Mouse (Mus musculus): ENCODE measurements around the gene Jade2. TPM values are rescaled to one million over a fixed set of nuclear protein-coding genes. Genes with fewer than 3 reads are reported as not detected.

Gene Jade2
- polyA plus RNA-seq, 1 experiment from 2014 or later = 0.57 TPM

DNA sequence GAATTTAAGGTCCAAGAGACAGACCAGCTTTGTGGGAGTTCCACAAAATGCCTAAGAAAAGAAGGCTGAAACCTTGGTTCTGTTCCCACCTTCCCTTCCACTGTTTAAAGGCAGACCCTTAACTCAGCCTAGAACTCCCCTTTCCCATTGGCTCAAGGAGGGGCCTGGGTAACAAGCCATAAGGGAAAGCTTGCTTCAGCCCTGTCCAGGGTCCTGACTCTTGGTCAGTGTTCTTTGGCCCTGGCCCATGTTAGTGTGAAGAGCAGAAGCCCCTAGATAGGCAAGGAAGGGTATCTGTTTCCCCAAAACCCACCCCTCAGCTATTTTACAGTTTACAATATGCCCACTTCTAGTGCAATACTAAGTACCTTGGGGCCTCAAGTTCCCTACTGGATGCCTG, 13.6 kb downstream of the Jade2 start:
- Histone ChIP-seq H3K9me3 (replicated peaks) (no peaks in the 10 kb centered on the region), H3K4me2 (no peak overlapping the region), H3K27ac (ENCODE audit: poor library complexity, severe bottlenecking) (no peak overlapping the region), H3K4me1 (replicated peaks) (peaks cover 15% of the 10 kb centered on the region), H3K27me3 (replicated peaks) (no peaks in the 10 kb centered on the region), H3K9ac (no peak overlapping the region), H3K4me3 (no peak overlapping the region), H3K36me3 (no peaks in the 10 kb centered on the region)
- no peak for ATAC-seq (ENCODE audit: insufficient number of reproducible peaks, low FRiP score)

DNA sequence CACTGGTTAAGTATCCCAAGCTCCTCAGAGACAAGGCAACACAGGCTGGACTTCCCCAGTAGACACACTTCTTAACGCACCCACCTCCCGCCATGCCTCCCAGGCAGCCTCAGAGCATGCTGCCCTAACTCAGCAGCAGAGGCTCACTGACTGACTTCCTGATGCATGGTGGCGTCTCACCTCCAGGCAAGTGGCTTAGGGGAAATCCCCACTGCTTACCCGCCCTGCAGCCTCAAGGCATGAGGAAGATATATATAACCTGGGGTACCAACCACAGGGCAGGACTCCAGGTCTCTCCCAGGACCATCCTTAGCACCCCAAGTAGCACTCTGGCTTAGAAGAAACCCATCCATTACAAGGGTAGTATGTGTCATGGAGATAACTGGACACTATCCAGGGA, 14.3 kb downstream of the Jade2 start:
- no peak overlapping the region for H3K27ac ChIP-seq (ENCODE audit: poor library complexity, severe bottlenecking)
- no peaks in the 10 kb centered on the region for H3K27me3 ChIP-seq (replicated peaks)
- H3K4me2 ChIP-seq = no peak overlapping the region
- peaks cover 15% of the 10 kb centered on the region for H3K4me1 ChIP-seq (replicated peaks)
- ATAC-seq (ENCODE audit: insufficient number of reproducible peaks, low FRiP score) = no peak
- no peak overlapping the region for H3K9ac ChIP-seq
- H3K4me3 ChIP-seq = no peak overlapping the region
- H3K36me3 ChIP-seq = no peaks in the 10 kb centered on the region
- WGBS = 81% methylated on average over 4 of the region's 4 CpGs
- no peaks in the 10 kb centered on the region for H3K9me3 ChIP-seq (replicated peaks)

DNA sequence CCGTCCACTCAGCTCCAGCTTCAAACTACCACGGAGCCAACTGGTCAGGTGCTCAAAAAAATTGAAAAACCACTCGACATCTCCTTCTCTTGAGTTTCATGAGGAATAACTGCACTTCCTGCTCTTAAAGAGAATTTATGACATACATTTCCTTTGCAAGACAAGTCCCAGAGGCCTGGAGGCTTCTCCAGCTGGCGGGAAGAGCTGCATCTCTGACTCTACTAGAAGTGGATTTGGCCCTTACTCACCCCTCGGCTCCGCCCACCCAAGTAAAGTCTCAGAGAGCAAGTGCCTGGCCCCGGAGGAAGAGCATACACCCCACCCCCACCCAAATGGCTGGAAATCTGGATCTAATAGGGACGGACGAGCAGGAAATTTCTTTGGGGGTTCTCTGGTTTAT, 16.3 kb downstream of the Jade2 start:
- Histone ChIP-seq H3K27ac (ENCODE audit: poor library complexity, severe bottlenecking) (no peak overlapping the region), H3K9me3 (replicated peaks) (no peaks in the 10 kb centered on the region), H3K9ac (no peak overlapping the region), H3K36me3 (no peaks in the 10 kb centered on the region), H3K4me1 (replicated peaks) (peaks cover 15% of the 10 kb centered on the region), H3K4me2 (no peak overlapping the region), H3K27me3 (replicated peaks) (no peaks in the 10 kb centered on the region), H3K4me3 (no peak overlapping the region)
- WGBS = 65% methylated on average over 9 of the region's 9 CpGs
- ATAC-seq (ENCODE audit: insufficient number of reproducible peaks, low FRiP score) = no peak

DNA sequence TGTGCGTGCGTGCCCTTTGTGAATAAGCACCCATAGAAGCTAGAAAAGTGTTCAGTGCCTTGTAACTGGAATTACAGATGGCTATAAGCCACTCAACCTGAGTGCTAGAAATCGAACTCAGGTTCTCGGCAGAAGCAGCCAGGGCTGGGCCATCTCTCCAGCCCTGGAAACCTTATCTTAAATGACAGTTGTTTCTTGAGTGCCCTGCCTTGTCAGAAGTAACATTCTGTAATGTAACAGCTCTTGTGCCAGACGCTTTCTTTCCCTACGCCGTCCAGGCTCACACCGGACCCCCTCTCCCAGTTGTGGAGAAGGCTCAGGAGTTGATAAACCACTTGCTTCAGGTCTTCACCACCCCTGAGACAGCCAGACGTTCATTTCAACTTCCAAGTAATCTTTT, 16.8 kb downstream of the Jade2 start:
- H3K4me1 ChIP-seq (replicated peaks) = peaks cover 15% of the 10 kb centered on the region
- H3K9me3 ChIP-seq (replicated peaks) = no peaks in the 10 kb centered on the region
- no peak overlapping the region for H3K27ac ChIP-seq (ENCODE audit: poor library complexity, severe bottlenecking)
- no peak overlapping the region for H3K4me2 ChIP-seq
- no peak for ATAC-seq (ENCODE audit: insufficient number of reproducible peaks, low FRiP score)
- H3K27me3 ChIP-seq (replicated peaks) = no peaks in the 10 kb centered on the region
- WGBS = 43% methylated on average over 9 of the region's 9 CpGs
- no peak overlapping the region for H3K4me3 ChIP-seq
- no peaks in the 10 kb centered on the region for H3K36me3 ChIP-seq
- no peak overlapping the region for H3K9ac ChIP-seq

DNA sequence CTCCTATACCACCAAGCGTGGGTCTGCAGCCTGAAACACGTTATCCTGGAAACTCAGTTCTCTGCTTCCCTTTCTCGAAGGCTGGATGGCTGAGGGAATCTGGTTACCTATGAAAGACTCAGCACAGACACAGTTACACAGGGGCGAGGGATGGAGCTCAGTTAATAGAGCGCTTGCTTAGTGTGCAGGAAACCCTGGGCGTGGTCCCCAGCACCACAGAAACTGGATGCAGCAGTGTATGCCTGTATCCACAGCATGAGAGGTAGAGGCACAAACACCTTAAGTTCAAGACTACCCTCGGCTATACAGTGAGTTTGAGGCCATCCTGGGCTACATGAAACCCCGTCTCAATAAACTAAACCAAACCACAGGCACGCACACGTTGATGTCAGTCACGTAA, 17.5 kb downstream of the Jade2 start:
- Histone ChIP-seq H3K36me3 (no peaks in the 10 kb centered on the region), H3K4me1 (replicated peaks) (peaks cover 15% of the 10 kb centered on the region), H3K27ac (ENCODE audit: poor library complexity, severe bottlenecking) (no peak overlapping the region), H3K9me3 (replicated peaks) (no peaks in the 10 kb centered on the region), H3K9ac (no peak overlapping the region), H3K27me3 (replicated peaks) (no peaks in the 10 kb centered on the region), H3K4me2 (no peak overlapping the region), H3K4me3 (no peak overlapping the region)
- ATAC-seq (ENCODE audit: insufficient number of reproducible peaks, low FRiP score) = no peak
- WGBS = 80% methylated on average over 11 of the region's 11 CpGs

DNA sequence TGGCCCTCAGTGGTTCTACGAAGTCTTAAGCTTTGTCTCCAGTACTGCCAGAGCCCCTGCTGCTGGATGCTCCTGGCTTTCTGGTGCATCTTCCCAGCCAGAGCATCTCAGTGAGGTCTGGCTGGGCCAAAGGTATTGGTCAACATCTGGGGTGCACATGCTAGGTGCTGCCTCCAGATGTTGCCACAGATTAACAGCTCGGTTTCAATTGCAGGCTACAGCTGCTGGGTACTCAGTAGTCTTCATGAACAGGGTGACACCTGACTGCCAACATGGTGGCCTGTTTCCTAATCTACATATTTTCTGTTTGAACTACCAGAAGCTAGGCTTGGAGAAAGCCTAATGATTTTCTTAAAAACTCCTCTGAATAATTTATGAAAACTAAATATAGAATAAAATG, 18.3 kb downstream of the Jade2 start:
- no peak overlapping the region for H3K4me2 ChIP-seq
- no peaks in the 10 kb centered on the region for H3K9me3 ChIP-seq (replicated peaks)
- no peak overlapping the region for H3K27ac ChIP-seq (ENCODE audit: poor library complexity, severe bottlenecking)
- 69% methylated on average over 2 of the region's 2 CpGs for WGBS
- H3K27me3 ChIP-seq (replicated peaks) = no peaks in the 10 kb centered on the region
- H3K4me1 ChIP-seq (replicated peaks) = peaks cover 11% of the 10 kb centered on the region
- H3K9ac ChIP-seq = no peak overlapping the region
- H3K4me3 ChIP-seq = no peak overlapping the region
- no peak for ATAC-seq (ENCODE audit: insufficient number of reproducible peaks, low FRiP score)
- no peaks in the 10 kb centered on the region for H3K36me3 ChIP-seq

DNA sequence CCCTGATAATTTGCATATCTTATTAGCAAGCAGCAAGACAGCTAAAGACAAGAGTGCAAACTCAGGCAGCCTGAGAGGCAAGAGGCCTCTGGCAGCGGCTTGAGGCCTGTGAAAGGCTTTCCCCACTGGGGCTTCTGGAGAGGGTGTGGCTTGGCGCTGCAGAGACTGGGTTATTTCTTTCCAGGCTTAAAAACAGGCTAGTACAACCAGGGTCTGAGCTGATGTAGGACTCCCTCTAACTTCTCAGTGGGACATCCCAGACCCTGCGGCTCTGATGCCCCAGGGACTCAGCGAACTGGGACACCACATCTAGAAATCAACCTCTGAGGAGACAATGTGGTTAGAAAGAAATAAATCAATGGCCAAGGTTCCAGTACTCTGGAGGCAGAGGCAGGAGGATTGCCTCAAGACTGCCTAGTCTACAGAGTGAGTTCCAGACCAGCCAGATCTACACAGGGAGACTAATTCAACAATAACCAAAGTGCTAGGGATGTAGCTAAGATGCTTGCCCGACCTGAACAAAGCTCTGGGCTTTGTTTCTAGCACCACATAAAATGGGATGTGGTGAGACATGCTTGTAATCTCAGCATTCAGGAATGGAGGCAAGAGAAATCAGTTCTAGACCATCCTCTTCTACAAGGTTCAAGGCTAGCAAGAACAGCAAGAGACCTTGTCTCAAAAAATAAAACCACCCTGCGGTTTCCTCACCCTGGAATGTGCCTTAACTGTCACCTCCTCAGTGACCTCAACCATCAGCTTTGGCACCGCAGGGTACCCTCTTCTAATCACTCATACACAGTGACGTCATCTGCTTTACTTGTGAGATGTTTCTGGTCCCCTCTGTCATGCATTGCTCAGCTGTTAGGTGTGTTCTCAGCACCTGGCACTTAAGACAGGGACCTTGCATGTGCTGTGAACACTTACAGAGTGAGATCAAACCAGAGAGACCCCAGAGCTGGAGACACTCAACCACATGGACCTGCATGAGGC, 20.0 kb downstream of the Jade2 start:
- no peak overlapping the region for H3K9ac ChIP-seq
- no peak overlapping the region for H3K27ac ChIP-seq (ENCODE audit: poor library complexity, severe bottlenecking)
- H3K27me3 ChIP-seq (replicated peaks) = no peaks in the 10 kb centered on the region
- H3K4me1 ChIP-seq (replicated peaks) = peaks cover 12% of the 10 kb centered on the region
- no peak for ATAC-seq (ENCODE audit: insufficient number of reproducible peaks, low FRiP score)
- H3K36me3 ChIP-seq = no peaks in the 10 kb centered on the region
- no peaks in the 10 kb centered on the region for H3K9me3 ChIP-seq (replicated peaks)
- WGBS = 66% methylated on average over 8 of the region's 8 CpGs
- no peak overlapping the region for H3K4me2 ChIP-seq
- no peak overlapping the region for H3K4me3 ChIP-seq

DNA sequence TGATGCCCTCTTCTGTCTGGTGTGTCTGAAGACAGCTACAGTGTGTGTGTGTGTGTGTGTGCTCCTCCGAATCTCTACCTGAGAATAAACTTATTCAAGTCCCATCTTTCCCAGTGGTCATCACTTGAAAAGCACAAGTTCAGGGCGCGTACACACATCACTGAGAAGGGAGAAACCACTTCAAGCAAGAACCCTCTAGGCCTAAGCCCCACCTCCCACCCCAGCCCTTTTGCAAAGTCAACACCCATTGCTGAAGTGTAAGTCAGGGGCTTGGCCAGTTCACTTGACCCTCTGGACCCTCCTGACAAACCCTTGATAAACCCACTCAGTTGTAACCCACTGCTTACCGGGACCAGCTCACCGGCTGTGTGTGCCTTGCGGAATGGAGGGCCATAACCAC, 20.9 kb downstream of the Jade2 start:
- Histone ChIP-seq H3K9me3 (replicated peaks) (no peaks in the 10 kb centered on the region), H3K36me3 (no peaks in the 10 kb centered on the region), H3K4me3 (no peak overlapping the region), H3K9ac (no peak overlapping the region), H3K4me1 (replicated peaks) (peaks cover 13% of the 10 kb centered on the region), H3K27ac (ENCODE audit: poor library complexity, severe bottlenecking) (no peak overlapping the region), H3K27me3 (replicated peaks) (no peaks in the 10 kb centered on the region; the same call in 1 of the 2 replicates), H3K4me2 (no peak overlapping the region)
- ATAC-seq (ENCODE audit: insufficient number of reproducible peaks, low FRiP score) = no peak
- 86% methylated on average over 6 of the region's 6 CpGs for WGBS

DNA sequence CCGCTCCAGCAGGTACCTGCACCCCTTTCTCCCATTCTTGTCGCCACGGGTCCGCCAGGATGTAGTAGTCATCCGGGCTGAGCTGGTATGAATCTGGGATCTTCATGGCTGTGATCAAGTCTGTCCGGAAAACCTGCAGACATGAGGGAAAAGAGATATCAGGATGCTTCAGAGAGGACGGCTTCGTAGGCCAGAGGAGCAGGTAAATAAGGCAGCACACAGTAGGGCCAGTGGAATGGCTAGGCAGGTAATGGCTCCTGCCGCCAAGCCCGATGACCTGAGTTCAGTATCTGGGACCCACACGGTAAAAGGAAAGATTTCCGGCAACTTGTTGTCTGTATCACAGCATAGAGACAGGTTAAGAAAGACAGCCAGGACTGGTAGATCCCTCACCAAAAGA, 21.9 kb downstream of the Jade2 start:
- no peaks in the 10 kb centered on the region for H3K36me3 ChIP-seq
- WGBS = 92% methylated on average over 12 of the region's 12 CpGs
- no peak overlapping the region for H3K27ac ChIP-seq (ENCODE audit: poor library complexity, severe bottlenecking)
- H3K9me3 ChIP-seq (replicated peaks) = no peaks in the 10 kb centered on the region
- H3K9ac ChIP-seq = no peak overlapping the region
- no peak for ATAC-seq (ENCODE audit: insufficient number of reproducible peaks, low FRiP score)
- H3K4me3 ChIP-seq = no peak overlapping the region
- no peak overlapping the region for H3K4me2 ChIP-seq
- H3K4me1 ChIP-seq (replicated peaks) = peaks cover 4% of the 10 kb centered on the region
- H3K27me3 ChIP-seq (replicated peaks) = no peaks in the 10 kb centered on the region; the same call in 1 of the 2 replicates

DNA sequence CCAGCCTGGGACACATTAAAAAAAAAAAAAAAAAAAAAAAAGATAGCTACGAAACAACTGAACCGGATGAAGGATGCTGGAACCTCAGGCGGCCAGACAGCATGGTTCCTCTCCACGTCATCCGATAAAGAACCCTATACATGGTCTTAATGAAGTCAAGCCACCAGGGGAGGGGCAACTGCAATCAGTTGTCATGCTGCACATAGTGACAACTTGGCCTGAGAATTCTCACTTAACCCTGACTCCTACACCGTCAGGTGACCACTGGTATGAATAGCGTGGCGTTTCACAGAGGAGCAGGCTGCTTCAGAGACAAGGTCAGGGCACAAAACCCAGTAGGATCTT, 23.4 kb downstream of the Jade2 start:
- Histone ChIP-seq H3K4me1 (replicated peaks) (0 out of 2 replicates have a peak, but pooled peaks cover 3% of the 10 kb centered on the region), H3K27me3 (replicated peaks) (no peaks in the 10 kb centered on the region; the same call in 1 of the 2 replicates), H3K36me3 (no peaks in the 10 kb centered on the region), H3K4me3 (no peak overlapping the region), H3K27ac (ENCODE audit: poor library complexity, severe bottlenecking) (no peak overlapping the region), H3K9me3 (replicated peaks) (no peaks in the 10 kb centered on the region), H3K4me2 (no peak overlapping the region), H3K9ac (no peak overlapping the region)
- ATAC-seq (ENCODE audit: insufficient number of reproducible peaks, low FRiP score) = no peak
- WGBS = 89% methylated on average over 8 of the region's 8 CpGs

DNA sequence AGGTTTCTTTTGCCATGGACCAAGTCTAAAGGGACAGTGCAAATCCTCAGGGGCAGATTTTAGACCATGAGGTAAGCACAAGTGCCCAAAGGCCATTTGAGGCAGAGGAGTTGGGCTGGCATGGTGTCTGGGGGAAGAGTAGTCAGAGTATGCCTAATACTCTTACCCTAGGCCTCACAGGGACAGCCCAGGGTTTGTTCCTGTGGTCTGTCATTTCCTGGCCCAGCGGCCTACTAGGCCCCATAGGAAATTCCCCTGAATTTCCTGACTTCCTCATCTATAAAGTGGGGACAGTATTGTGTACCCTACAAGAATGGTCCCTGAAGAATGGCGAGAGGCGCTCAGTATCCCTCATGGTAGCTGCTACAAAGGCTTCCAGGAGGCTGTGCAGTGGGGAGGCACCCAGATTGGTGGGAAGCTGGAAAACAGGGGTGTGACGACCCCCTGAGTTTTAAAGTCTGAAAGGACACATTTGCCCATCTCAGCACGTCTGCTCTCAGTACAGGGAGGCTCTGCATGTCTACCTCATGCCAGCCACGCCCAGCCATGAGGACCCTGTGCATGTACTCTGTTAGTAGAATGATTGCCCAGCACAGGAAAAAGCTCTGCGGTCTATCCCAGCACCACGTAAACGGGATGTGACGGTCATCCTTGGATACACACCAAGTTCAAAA, 23.9 kb downstream of the Jade2 start:
- Histone ChIP-seq H3K27ac (ENCODE audit: poor library complexity, severe bottlenecking) (no peak overlapping the region), H3K9ac (no peak overlapping the region), H3K27me3 (replicated peaks) (no peaks in the 10 kb centered on the region; the same call in 1 of the 2 replicates), H3K4me3 (no peak overlapping the region), H3K36me3 (no peaks in the 10 kb centered on the region), H3K4me1 (replicated peaks) (0 out of 2 replicates have a peak, but pooled peaks cover 3% of the 10 kb centered on the region), H3K4me2 (no peak overlapping the region), H3K9me3 (replicated peaks) (no peaks in the 10 kb centered on the region)
- ATAC-seq (ENCODE audit: insufficient number of reproducible peaks, low FRiP score) = no peak
- WGBS = 78% methylated on average over 10 of the region's 10 CpGs
